Mouse (Mus musculus): Measurements from ENCODE around the gene Cadm2.

GRCm38 (mm10) chr16:66768684-66769389 is 851.9 kb downstream of the Cadm2 start:
- TF ChIP-seq GATA1 (IDR thresholded peaks at IDR 0.05; ENCODE audit: borderline replicate concordance, low read length) (no peak), FLI1 (IDR thresholded peaks at IDR 0.05; ENCODE audit: low read length) (no peak)
